Mouse (Mus musculus) lung, postnatal 0 days (tissue): ENCODE measurements at regions not wholly inside any gene's neighbourhood (a gene's known extent, or its start where the extent isn't known, plus 50 kb on each side); places are given as distances from the start of the nearest gene placed in this dataset.

Source experiments
- CTCF ChIP-seq: IDR thresholded peaks from 2 replicates; pipeline ENCODE4 v1.5.1; 2016; ENCODE audit warnings: antibody characterized with exemption, mild to moderate bottlenecking
- EP300 ChIP-seq: IDR thresholded peaks from 2 replicates; pipeline ENCODE4 v1.6.1; 2016; ENCODE audit warnings: antibody characterized with exemption, mild to moderate bottlenecking, control low read depth

- TF ChIP-seq EP300 (no peak), CTCF (no peak)
Measured at GRCm38 (mm10) chr1:193721850-193722249, 351.8 kb upstream of the Camk1g start.
